Mouse (Mus musculus): ENCODE data around the gene Cops2.

The Cops2 gene

DNA sequence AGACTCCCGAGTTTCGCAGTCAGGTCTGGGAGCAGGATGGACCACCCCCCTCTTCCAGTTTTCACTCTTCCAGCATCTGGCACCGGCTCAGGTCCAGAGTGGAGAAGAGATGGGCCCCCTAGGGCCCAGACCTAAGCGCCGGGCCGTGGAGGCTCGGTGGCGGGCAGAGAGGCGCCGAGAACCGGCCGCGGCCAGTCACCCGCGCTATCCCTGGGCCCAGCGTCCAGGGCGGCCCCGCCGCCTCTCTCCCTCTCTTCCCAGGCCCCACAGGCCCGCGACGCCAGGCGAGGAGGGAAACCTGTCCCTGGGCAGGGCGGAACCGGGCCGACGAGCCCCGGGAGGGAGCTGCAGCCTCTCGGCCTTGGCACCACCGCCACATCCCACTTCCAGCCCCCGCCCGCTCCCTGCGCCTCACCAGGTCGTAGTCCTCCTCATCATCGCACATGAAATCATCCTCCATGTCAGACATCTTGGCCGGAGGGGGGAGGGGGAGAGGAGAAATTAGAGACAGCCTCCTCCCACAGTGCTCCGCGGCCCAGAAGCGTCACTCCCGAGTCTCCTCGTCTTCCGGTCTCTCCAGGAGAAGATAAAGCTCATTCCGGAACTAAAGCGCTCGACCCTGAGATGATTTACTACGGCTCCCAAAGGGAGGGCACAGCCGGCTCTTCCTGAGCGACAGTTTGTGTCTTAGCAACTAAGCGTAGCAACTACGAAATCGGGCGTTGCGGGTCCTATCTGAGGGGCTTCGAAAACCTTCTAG lies at the start of gene Cops2, which contains the start of gene Galk2:
Cops2 (minus strand) TSS at position 619 of the 760 bp plus-strand sequence.
Galk2 (plus strand) TSS at position 589 of the 760 bp plus-strand sequence.
- POLR2A ChIA-PET = interaction anchor here (0.5 to 4.4 kb wide), 26 partner anchors 8 to 1017 kb away, joined by 3 to 29 read pairs (median 4); partner anchors contain the start of genes Secisbp2l (in 2 of the 4), Cep152 (in 1 of the 4), Dtwd1 (in 1 of the 4) and Dut (in 1 of the 4)
- CTCF ChIA-PET = interaction anchor here in 2 of 4 experiments (0.8 to 1.0 kb wide), 2 partner anchors 8 to 10 kb away, joined by 4 read pairs; no protein-coding TSS in a partner anchor

DNA sequence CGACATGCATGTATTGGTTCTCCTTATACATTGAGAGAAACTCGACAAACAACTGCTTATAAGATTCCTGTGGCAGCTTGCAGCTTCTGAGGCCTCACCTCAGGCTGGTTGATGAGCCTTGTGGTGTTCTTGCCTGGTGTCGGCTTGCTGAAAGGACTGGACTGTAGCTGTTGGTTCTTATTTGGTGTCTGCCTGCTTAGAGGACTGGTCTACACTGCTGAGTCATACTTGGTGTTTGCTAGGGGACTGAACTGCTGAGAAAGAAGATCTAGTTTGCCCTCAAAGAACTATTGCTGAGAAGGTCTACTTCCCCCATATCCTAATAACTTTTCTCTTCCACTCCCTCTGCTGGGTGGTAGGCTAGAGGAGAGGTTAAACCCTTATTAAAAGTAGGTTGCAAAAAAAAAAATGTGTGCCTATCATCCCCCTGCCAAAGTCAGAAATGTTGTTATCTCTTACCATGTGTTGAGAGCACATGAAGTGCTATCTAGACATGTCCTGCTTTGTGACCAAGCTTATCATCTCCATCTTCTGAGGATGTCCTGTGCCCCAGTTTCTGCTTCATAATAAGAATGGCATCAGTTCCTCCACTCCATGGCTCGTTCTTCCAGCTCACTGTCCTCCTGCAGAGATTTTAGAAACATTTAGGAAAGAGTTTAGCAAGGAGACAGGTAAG lies 48.8 kb upstream of the Cops2 start:
- POLR2A ChIA-PET = no interaction called here
- CTCF ChIA-PET = no interaction called here

GRCm38 (mm10) chr2:125906407-125907066 lies 47.6 kb upstream of the Cops2 start:
- ChIA-PET POLR2A (no interaction called here), CTCF (no interaction called here)

GRCm38 (mm10) chr2:125901426-125901825 lies 42.5 kb upstream of the Cops2 start:
- POLR2A ChIA-PET = interaction anchor here in 1 of 4 experiments (0.6 kb wide), 1 partner anchor 822 kb away, joined by 4 read pairs; no protein-coding TSS in a partner anchor

GRCm38 (mm10) chr2:125900797-125901410 lies 42.0 kb upstream of the Cops2 start:
- CTCF ChIA-PET = interaction anchor here in 1 of 4 experiments (0.6 kb wide), 1 partner anchor 50 kb away, joined by 3 read pairs; no protein-coding TSS in a partner anchor
- POLR2A ChIA-PET = interaction anchor here in 1 of 4 experiments (0.6 kb wide), 1 partner anchor 822 kb away, joined by 4 read pairs; no protein-coding TSS in a partner anchor

More at GRCm38 (mm10) chr2:125901426-125901825, 42.5 kb upstream of the Cops2 start:
- CTCF ChIA-PET = interaction anchor here in 1 of 4 experiments (0.6 kb wide), 1 partner anchor 50 kb away, joined by 3 read pairs; no protein-coding TSS in a partner anchor

GRCm38 (mm10) chr2:125896355-125896754 lies 37.4 kb upstream of the Cops2 start:
- POLR2A ChIA-PET = no interaction called here
- CTCF ChIA-PET = interaction anchor here in 1 of 4 experiments (0.7 kb wide), 1 partner anchor 111 kb away, joined by 4 read pairs; no protein-coding TSS in a partner anchor

GRCm38 (mm10) chr2:125895099-125895498 lies 36.2 kb upstream of the Cops2 start:
- ChIA-PET POLR2A (no interaction called here), CTCF (no interaction called here)

GRCm38 (mm10) chr2:125893096-125893495 lies 34.2 kb upstream of the Cops2 start:
- ChIA-PET POLR2A (interaction anchor here in 1 of 4 experiments (0.6 kb wide), 1 partner anchor 631 kb away, joined by 4 read pairs; no protein-coding TSS in a partner anchor), CTCF (interaction anchor here in 2 of 4 experiments (0.6 to 0.9 kb wide), 2 partner anchors 160 to 289 kb away, joined by 11 to 16 read pairs; no protein-coding TSS in a partner anchor)

DNA sequence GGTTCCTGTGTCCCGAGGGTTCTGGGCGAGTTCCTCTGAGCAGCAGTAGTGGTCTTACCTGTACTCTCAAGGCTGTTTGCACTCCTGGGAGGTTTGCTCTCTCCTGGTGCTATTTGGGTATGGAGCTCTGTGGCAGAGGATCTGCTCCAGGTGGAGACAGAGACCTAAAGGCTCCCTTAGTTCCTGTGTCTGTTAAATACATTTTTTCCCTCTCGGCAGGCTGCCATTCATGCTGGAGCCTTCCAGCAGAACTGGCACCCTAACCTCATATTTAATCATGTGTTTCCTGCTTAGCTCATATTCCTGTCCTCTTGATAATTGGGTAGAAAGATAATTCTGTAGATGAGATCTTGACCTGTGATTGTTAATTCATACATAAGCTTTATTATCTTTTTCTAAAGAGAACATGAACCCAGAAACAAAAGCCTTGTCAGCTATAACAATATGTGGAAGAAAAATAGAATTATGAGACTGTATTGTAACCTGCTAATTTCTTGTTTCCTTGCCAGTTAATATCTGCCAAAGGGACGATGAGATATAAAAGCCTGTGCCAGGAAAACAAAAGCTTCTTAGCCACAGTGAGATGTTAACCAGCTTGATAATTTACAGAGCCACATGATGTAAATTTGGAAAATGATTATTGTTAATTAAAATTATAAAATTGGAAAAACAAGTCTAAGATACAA lies 27.1 kb upstream of the Cops2 start:
- CTCF ChIA-PET = interaction anchor here in 1 of 4 experiments (0.6 kb wide), 1 partner anchor 7 kb away, joined by 3 read pairs; no protein-coding TSS in a partner anchor
- POLR2A ChIA-PET = interaction anchor here in 1 of 4 experiments (0.8 to 1.9 kb wide), 2 partner anchors 15 to 18 kb away, joined by 3 to 6 read pairs; no protein-coding TSS in a partner anchor

GRCm38 (mm10) chr2:125870159-125870558 lies 11.2 kb upstream of the Cops2 start:
- CTCF ChIA-PET = interaction anchor here in 1 of 4 experiments (0.6 kb wide), 1 partner anchor 703 kb away, joined by 4 read pairs; no protein-coding TSS in a partner anchor
- POLR2A ChIA-PET = interaction anchor here in 1 of 4 experiments (1.2 kb wide), 1 partner anchor 11 kb away, joined by 5 read pairs; the partner anchor contains the start of genes Cops2 and Galk2

DNA sequence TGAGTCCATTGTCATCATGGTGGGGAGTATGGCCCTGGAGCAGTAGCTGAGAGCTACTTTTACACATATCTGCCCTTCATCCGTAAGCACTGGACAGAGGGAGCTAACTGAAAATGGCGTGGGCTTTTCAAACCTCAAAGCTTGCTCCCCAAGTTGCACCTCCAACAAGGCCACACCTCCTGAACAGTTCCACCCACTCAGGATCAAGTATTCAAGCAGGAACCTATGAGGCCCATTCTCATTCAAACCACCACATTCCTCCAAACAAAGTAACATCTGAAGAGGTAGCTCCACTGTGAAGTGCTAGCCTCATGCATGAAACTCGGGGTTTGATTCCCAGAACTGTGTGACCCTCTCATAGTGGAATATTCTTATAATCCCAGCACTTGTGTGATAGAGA lies 9.4 kb upstream of the Cops2 start:
- CTCF ChIA-PET = interaction anchor here in 2 of 4 experiments (0.6 to 1.0 kb wide), 2 partner anchors 9 to 19 kb away, joined by 3 to 4 read pairs; partner anchors contain the start of genes Cops2 (in 1 of the 2) and Galk2 (in 1 of the 2)
- POLR2A ChIA-PET = interaction anchor here (0.6 to 3.4 kb wide), 6 partner anchors 9 to 18 kb away, joined by 3 to 29 read pairs (median 5); partner anchors contain the start of genes Cops2 (in 4 of the 4) and Galk2 (in 4 of the 4)

DNA sequence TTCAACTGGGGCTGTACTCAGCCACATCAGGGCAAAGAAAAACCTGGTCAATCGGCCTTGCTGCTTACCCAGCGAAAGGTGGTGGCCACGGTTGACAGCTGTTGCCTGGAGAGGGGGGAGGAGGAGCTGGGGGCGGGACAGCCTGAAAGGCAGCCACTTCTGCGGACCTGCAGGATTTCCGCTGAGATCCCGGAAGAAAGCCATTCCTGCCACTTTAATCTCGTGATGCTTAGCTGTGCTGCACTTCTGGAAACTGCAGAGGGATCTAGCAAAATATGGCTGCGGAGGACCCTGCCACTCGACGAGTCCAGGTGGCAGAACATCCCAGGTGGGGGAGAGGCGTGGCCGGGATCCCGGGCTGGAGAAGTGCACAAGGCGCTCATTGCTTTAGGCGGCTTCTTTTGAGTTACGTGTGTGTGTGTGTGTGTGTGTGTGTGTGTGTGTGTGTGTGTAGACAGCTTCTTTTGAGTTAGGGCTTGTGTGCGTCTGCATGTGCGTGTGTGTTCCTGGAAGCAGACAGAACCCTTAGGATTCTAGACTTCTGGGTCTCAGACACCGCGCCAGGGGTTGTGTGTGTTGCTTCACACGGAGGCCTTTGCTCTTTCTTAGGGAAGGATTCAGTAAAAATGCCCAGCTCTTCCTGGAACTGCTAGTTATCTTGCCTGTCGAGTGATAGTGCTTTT lies 7.3 kb upstream of the Cops2 start:
- CTCF ChIA-PET = interaction anchor here in 2 of 4 experiments (0.5 to 1.1 kb wide), 2 partner anchors 68 to 138 kb away, joined by 3 to 4 read pairs; no protein-coding TSS in a partner anchor
- POLR2A ChIA-PET = interaction anchor here in 3 of 4 experiments (0.6 to 3.4 kb wide), 11 partner anchors 8 to 241 kb away, joined by 3 to 29 read pairs (median 4); partner anchors contain the start of genes Cep152 (in 2 of the 3), Cops2 (in 2 of the 3), Galk2 (in 2 of the 3) and Secisbp2l (in 1 of the 3)

- CTCF ChIA-PET = interaction anchor here in 1 of 4 experiments (1.1 kb wide), 1 partner anchor 137 kb away, joined by 3 read pairs; no protein-coding TSS in a partner anchor
- POLR2A ChIA-PET = interaction anchor here in 3 of 4 experiments (0.7 to 1.4 kb wide), 5 partner anchors 9 to 240 kb away, joined by 3 to 5 read pairs (median 4); partner anchors contain the start of genes Cep152 (in 1 of the 3) and Secisbp2l (in 1 of the 3)
These were observed 6.6 kb upstream of the Cops2 start for GRCm38 (mm10) chr2:125865585-125865984.

- ChIA-PET CTCF (no interaction called here), POLR2A (no interaction called here)
These were observed 5.6 kb upstream of the Cops2 start for GRCm38 (mm10) chr2:125864551-125864950.

GRCm38 (mm10) chr2:125863799-125864198 lies 4.9 kb upstream of the Cops2 start:
- ChIA-PET CTCF (no interaction called here), POLR2A (no interaction called here)

- POLR2A ChIA-PET = interaction anchor here in 2 of 4 experiments (0.6 to 4.4 kb wide), 4 partner anchors 10 to 642 kb away, joined by 3 to 29 read pairs (median 14); no protein-coding TSS in a partner anchor
- CTCF ChIA-PET = no interaction called here
These were observed 1.2 kb downstream of the Cops2 start for GRCm38 (mm10) chr2:125857707-125858106.
